Mouse (Mus musculus) hematopoietic stem cell, adult 5-6 weeks (primary cell): Measurements from ENCODE around the gene Cyp19a1. TPM values are rescaled to one million over a fixed set of nuclear protein-coding genes. Genes with fewer than 3 reads are reported as not detected.

Experiments
- ATAC-seq, 2 experiments: fragments of 125-278 bp in 1 of 2; replicated peaks in 1 of 2; 2 replicates each; pipeline ENCODE4 v1.8.0; 2016 to 2017; ENCODE audit warnings: inconsistent platforms in 2 of 2, mild to moderate bottlenecking in 2 of 2, moderate number of reproducible peaks in 2 of 2, low read depth in 1 of 2, moderate TSS enrichment in 1 of 2; ENCODE audit not compliant: low FRiP score in 2 of 2, poor library complexity in 2 of 2, severe bottlenecking in 2 of 2, insufficient read depth in 1 of 2, low TSS enrichment in 1 of 2
- total RNA-seq: library from RNA; stranded (forward); fragments of 172-1452, 232-1000 nt; gene quantifications from 2 replicates; pipeline ENCODE4 v1.2.3, GENCODE M21; 2017

The Cyp19a1 gene
- total RNA-seq, 1 experiment from 2014 or later: not detected

- no peak for ATAC-seq
Measured at GRCm38 (mm10) chr9:54194790-54195189, 73.1 kb downstream of the Cyp19a1 start.

- no peak for ATAC-seq
Measured at GRCm38 (mm10) chr9:54191435-54191834, 76.5 kb downstream of the Cyp19a1 start.

- no peak for ATAC-seq
Measured at GRCm38 (mm10) chr9:54182484-54182883, 85.4 kb downstream of the Cyp19a1 start.

- peak; percentile 53 to 69; a peak in 3 of 4 replicates for ATAC-seq
Measured at GRCm38 (mm10) chr9:54181330-54181729, 86.6 kb downstream of the Cyp19a1 start.

- no peak for ATAC-seq
Measured at GRCm38 (mm10) chr9:54180216-54180615, 87.7 kb downstream of the Cyp19a1 start.

- no peak for ATAC-seq
Measured at GRCm38 (mm10) chr9:54169489-54169888, 98.4 kb downstream of the Cyp19a1 start.

GRCm38 (mm10) chr9:54168425-54168824, 99.5 kb downstream of the Cyp19a1 start:
- peak; percentile 67 to 78; a peak in 3 of 4 replicates for ATAC-seq

GRCm38 (mm10) chr9:54163117-54163516, 104.8 kb downstream of the Cyp19a1 start:
- ATAC-seq: 0 out of 4 replicates have a peak, but pooled peaks of 1 of the 2 experiments have one; percentile 17

GRCm38 (mm10) chr9:54153679-54154078, 114.2 kb downstream of the Cyp19a1 start:
- ATAC-seq: no peak

GRCm38 (mm10) chr9:54139191-54139590, 128.7 kb downstream of the Cyp19a1 start:
- no peak for ATAC-seq

Other genes with a start within 250 kb of the Cyp19a1 start
- gene Tnfaip8l3, start 199.7 kb downstream of the Cyp19a1 start, total RNA-seq: not detected in 2 replicates
- not detected in 2 replicates for gene Gldn, start 18.4 kb upstream of the Cyp19a1 start, total RNA-seq
- 9.1 and 17.0 TPM in 2 replicates for gene Dmxl2, start 233.5 kb upstream of the Cyp19a1 start, total RNA-seq